Mouse (Mus musculus) lung, postnatal 25 days (tissue): ENCODE results near the gene Abcc9.
A peak's percentile ranks its signal among the peaks of the same experiment; 100 is the strongest.
"Not testable (repeated sequence)": the region's sequence is repeated elsewhere in the genome, so short reads cannot be mapped to it uniquely, and the experiment has no call there.

Experiments
- DNase-seq: peaks from one replicate; pipeline ENCODE4 v3.0.0; 2022; ENCODE audit warnings: low spot score

The Abcc9 gene

GRCm38 (mm10) chr6:142703441-142703930, 1.4 kb upstream of the Abcc9 start:
- no peak for DNase-seq

GRCm38 (mm10) chr6:142701161-142701560, 954 bp downstream of the Abcc9 start:
- no peak for DNase-seq

- DNase-seq, result no peak
Measured at GRCm38 (mm10) chr6:142700753-142701152, 1.4 kb downstream of the Abcc9 start.

GRCm38 (mm10) chr6:142692085-142692484, 10.0 kb downstream of the Abcc9 start:
- DNase-seq, result no peak

- DNase-seq, result no peak
Measured at GRCm38 (mm10) chr6:142689673-142690072, 12.4 kb downstream of the Abcc9 start.

GRCm38 (mm10) chr6:142682985-142683691, 19.0 kb downstream of the Abcc9 start:
- no peak for DNase-seq

GRCm38 (mm10) chr6:142670021-142670420, 32.1 kb downstream of the Abcc9 start:
- DNase-seq, result no peak

- no peak for DNase-seq
Measured at GRCm38 (mm10) chr6:142669343-142669742, 32.8 kb downstream of the Abcc9 start.

GRCm38 (mm10) chr6:142668831-142669230, 33.3 kb downstream of the Abcc9 start:
- no peak for DNase-seq

- no peak for DNase-seq
Measured at GRCm38 (mm10) chr6:142668419-142668766, 33.7 kb downstream of the Abcc9 start.

- peak; percentile 52 for DNase-seq
Measured at GRCm38 (mm10) chr6:142667701-142668418, 34.3 kb downstream of the Abcc9 start.

GRCm38 (mm10) chr6:142662056-142662455, 40.1 kb downstream of the Abcc9 start:
- not testable (repeated sequence) for DNase-seq

- no peak for DNase-seq
Measured at GRCm38 (mm10) chr6:142659038-142659437, 43.1 kb downstream of the Abcc9 start.

GRCm38 (mm10) chr6:142654561-142654960, 47.6 kb downstream of the Abcc9 start:
- no peak for DNase-seq

GRCm38 (mm10) chr6:142652175-142652574, 49.9 kb downstream of the Abcc9 start:
- no peak for DNase-seq

GRCm38 (mm10) chr6:142649331-142649730, 52.8 kb downstream of the Abcc9 start:
- no peak for DNase-seq

- no peak for DNase-seq
Measured at GRCm38 (mm10) chr6:142645474-142645873, 56.6 kb downstream of the Abcc9 start.

GRCm38 (mm10) chr6:142639301-142639700, 62.8 kb downstream of the Abcc9 start:
- no peak for DNase-seq

- no peak for DNase-seq
Measured at GRCm38 (mm10) chr6:142635654-142636053, 66.5 kb downstream of the Abcc9 start.

- no peak for DNase-seq
Measured at GRCm38 (mm10) chr6:142635185-142635583, 66.9 kb downstream of the Abcc9 start.

- no peak for DNase-seq
Measured at GRCm38 (mm10) chr6:142634530-142635184, 67.5 kb downstream of the Abcc9 start.

- DNase-seq, result no peak
Measured at GRCm38 (mm10) chr6:142623351-142623750, 78.8 kb downstream of the Abcc9 start.

GRCm38 (mm10) chr6:142616659-142617058, 85.5 kb downstream of the Abcc9 start:
- DNase-seq, result peak; percentile 39
